Mouse (Mus musculus) layer of hippocampus, adult 11-12 months (tissue): ENCODE measurements at regions not wholly inside any gene's neighbourhood (a gene's known extent, or its start where the extent isn't known, plus 50 kb on each side); places are given as distances from the start of the nearest gene placed in this dataset.

Experiments
- DNase-seq: peaks from one replicate; pipeline ENCODE4 v3.0.0; 2022; ENCODE audit warnings: low spot score

DNA sequence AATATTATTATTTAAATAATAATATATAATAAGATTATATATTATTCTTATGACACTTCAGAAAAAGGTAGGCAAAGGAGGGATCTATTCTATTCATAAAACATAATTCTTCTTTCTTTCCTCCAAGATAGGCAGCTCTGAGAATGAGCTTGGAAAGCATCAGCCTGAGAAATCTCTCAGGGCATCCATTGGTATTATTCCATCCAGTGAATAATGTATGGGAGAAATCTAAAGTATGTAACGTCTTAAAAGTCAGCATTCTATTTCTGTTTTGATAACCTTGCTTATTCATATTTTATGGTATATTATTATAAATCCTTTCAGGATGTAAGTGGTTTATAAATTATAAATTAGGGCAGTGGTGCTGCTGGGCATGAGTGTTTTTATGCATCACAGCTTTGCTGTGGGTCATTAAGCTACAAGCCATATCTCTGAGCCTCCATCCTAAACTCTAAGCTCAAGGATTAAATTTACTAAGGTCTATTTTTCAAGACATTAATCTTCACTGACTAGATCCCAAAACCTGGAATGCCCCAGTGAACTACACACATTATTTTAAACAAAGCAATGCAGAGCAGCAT lies 766.9 kb upstream of the Luzp2 start:
- DNase-seq, result no peak

DNA sequence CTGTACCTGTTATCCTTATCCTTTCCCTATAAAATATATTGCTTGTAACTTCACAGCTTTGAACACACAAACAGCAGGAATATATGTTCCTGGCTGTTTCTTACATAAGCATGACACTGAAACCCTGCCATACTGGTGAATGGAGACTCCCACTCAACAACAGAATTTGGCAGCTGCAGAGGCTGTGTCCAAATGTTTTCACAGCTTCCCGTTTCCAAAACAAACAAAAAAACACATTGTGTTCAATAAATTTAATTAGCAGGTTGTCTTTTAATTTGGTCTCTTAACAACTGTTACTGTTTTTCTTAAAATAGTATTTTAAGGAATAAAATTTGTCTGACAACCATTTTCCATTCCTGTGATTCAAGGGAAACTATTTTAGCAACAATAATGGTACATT lies 718.3 kb upstream of the Luzp2 start:
- peak; percentile 38 for DNase-seq

DNA sequence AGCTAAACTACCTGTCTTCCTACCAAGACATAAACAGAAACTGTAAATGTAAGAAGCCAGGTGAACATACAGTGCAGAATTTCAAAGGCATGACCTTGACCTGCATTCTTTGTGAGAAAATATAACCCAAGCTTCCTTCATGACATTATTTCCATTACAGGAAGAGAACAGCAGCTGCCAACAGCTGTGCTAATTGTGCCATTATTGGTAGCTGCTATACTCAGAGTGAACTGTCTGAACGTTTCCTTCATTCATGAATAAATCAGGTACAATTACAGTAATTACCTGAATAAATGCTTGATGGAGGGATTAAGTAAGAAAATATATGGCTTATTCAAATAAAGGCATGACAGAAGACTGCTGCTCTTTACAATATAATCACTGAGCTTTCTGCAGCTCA lies 696.3 kb upstream of the Luzp2 start:
- DNase-seq, result no peak

DNA sequence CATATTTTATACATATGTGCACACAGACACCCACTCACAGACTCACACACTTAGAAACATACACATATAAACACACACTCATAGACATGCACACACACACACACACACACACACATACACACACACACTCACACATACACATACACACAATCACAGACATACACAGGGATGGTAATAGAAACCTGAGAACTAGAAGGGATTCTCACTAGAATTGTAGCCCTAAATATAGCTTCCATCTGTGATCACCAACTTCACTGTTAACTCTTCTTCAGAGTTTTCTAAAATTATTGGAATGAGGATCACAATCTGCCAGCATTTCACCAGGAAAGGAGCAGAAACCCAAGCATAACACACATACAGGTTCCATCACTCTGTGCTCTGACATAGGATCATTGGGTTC lies 684.4 kb upstream of the Luzp2 start:
- DNase-seq, result no peak

DNA sequence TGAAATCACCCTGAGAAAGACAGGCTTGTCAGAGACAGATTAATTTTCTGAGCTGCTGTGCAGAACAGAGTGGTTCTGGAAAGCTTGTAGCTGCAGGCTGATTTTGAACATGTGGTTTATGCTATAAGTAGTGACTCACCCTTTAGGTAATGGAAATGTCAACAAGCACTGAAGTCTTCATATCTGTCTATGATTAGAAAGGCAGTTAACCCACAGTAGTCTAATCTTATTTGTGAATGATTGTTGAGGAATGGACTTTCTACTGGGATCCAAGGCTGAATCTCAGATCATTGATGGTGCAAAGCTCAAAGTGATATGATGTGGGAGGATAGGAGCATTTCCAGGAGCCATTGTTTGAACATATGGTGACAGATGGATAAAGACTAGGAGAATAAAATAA lies 635.3 kb upstream of the Luzp2 start:
- no peak for DNase-seq
